9 mouse cellular contexts compared by ENCODE assay signal in genomic region chr10:40371184-40371913, GRCm38 (mm10). TPM values are rescaled to one million over a fixed set of nuclear protein-coding genes. Genes with fewer than 3 reads are reported as not detected.
A peak's percentile ranks its signal among the peaks of the same experiment; 100 is the strongest.
DNase-seq lines count a peak whose midpoint lies in the region; ATAC-seq and TF ChIP-seq lines count a peak whose summit lies in the region.
"Had no signal": no experiment of that assay in that cellular context is flagged by ENCODE, and none has a peak within 500 bp of the region (broad histone marks: within the 10 kb centered on the region; RNA-seq: fewer than 3 reads in every experiment).

No protein-coding gene starts in this region.

- peaks cover 20% of the 10 kb centered on the region for H3K79me2 ChIP-seq in myocyte (ENCODE audit: control insufficient read depth, insufficient read depth)

- ATAC-seq in limb, embryonic 12.5 days (ENCODE audit: insufficient number of reproducible peaks, insufficient read depth, low FRiP score, low TSS enrichment, low read depth), result no peak

- no peak overlapping the region for H3K9ac ChIP-seq in limb, embryonic 12.5 days (replicated peaks)

- H3K4me2 ChIP-seq in limb, embryonic 12.5 days, result no peak overlapping the region
- H3K4me2 ChIP-seq in myocyte (ENCODE audit: low read depth), result peak overlapping the region; percentile 98

- H3ac ChIP-seq in myocyte (ENCODE audit: control insufficient read depth, insufficient read length), result no peak overlapping the region

- no peaks in the 10 kb centered on the region for H3K27me3 ChIP-seq in cerebellum, adult 2 months (ENCODE audit: control insufficient read depth, insufficient read depth, low read length)
- H3K27me3 ChIP-seq in limb, embryonic 12.5 days, result no peaks in the 10 kb centered on the region
- H3K27me3 ChIP-seq in limb, embryonic 10.5 days (ENCODE audit: low read depth, poor library complexity, severe bottlenecking), result no peaks in the 10 kb centered on the region
- no peaks in the 10 kb centered on the region for H3K27me3 ChIP-seq in myocyte (ENCODE audit: control insufficient read depth, insufficient read depth, insufficient read length)

- TF ChIP-seq CTCF in cerebellum, adult 2 months (IDR thresholded peaks at IDR 0.05; ENCODE audit: borderline replicate concordance, insufficient read depth, low read depth, low read length), result no peak
- no peak for TF ChIP-seq CTCF in embryonic fibroblast, embryonic 13.5 days (IDR thresholded peaks at IDR 0.05; ENCODE audit: borderline replicate concordance, insufficient read depth, low read length)

- H3K4me3 ChIP-seq in cerebellum, adult 2 months (replicated peaks; ENCODE audit: insufficient read depth, low read depth, low read length), result no peak overlapping the region
- no peak overlapping the region for H3K4me3 ChIP-seq in limb, embryonic 12.5 days (replicated peaks)
- no peak overlapping the region for H3K4me3 ChIP-seq in limb, embryonic 10.5 days
- peak overlapping the region; percentile 16; the same call in 1 of the 2 replicates for H3K4me3 ChIP-seq in embryonic fibroblast, embryonic 13.5 days (ENCODE audit: insufficient read depth, low read length)
- H3K4me3 ChIP-seq in myocyte, result peak overlapping the region; percentile 6

- H3K4me1 ChIP-seq in cerebellum, adult 2 months (ENCODE audit: control insufficient read depth, insufficient read depth, low read length), result peaks cover 24% of the 10 kb centered on the region; the same call in 1 of the 2 replicates
- peaks cover 41% of the 10 kb centered on the region for H3K4me1 ChIP-seq in limb, embryonic 12.5 days (replicated peaks)
- H3K4me1 ChIP-seq in limb, embryonic 10.5 days, result peaks cover 21% of the 10 kb centered on the region
- peaks cover 12% of the 10 kb centered on the region for H3K4me1 ChIP-seq in embryonic fibroblast, embryonic 13.5 days (ENCODE audit: control insufficient read depth, insufficient read depth, low read length)

- no peak for TF ChIP-seq POLR2A in cerebellum, adult 2 months (IDR thresholded peaks at IDR 0.05; ENCODE audit: borderline replicate concordance, insufficient read depth, low read length)
- TF ChIP-seq POLR2A in embryonic fibroblast, embryonic 13.5 days (IDR thresholded peaks at IDR 0.05; ENCODE audit: low read depth, low read length), result no peak
- TF ChIP-seq POLR2A in myocyte (IDR thresholded peaks at IDR 0.05; ENCODE audit: insufficient read length, low read depth), result no peak

- WGBS in cerebellum, adult 2 months, result 52% methylated on average over 8 of the region's 8 CpGs
- 57% methylated on average over 8 of the region's 8 CpGs for WGBS in limb, embryonic 12.5 days
- 89% methylated on average over 8 of the region's 8 CpGs for WGBS in limb, embryonic 10.5 days

- no peaks in the 10 kb centered on the region for H3K36me3 ChIP-seq in limb, embryonic 12.5 days
- no peaks in the 10 kb centered on the region for H3K36me3 ChIP-seq in limb, embryonic 10.5 days
- no peaks in the 10 kb centered on the region for H3K36me3 ChIP-seq in myocyte (ENCODE audit: control insufficient read depth, insufficient read depth)

- no peak for DNase-seq in cerebellum, adult 2 months
- no peak for DNase-seq in cerebellum, postnatal 25 days
- DNase-seq in limb, embryonic 10.5 days (ENCODE audit: low spot score), result no peak
- no peak for DNase-seq in kidney, postnatal 14 days
- DNase-seq in ovary, postnatal 10 days (ENCODE audit: low spot score), result no peak
- DNase-seq: lung, postnatal 14 days had no signal

- no peaks in the 10 kb centered on the region for H3K9me3 ChIP-seq in limb, embryonic 12.5 days
- no peaks in the 10 kb centered on the region for H3K9me3 ChIP-seq in limb, embryonic 10.5 days (replicated peaks)

- H3K27ac ChIP-seq in cerebellum, adult 2 months (ENCODE audit: insufficient read depth, low read length), result peak overlapping the region; percentile 29; the same call in 1 of the 2 replicates
- peak overlapping the region; percentile 83 for H3K27ac ChIP-seq in limb, embryonic 12.5 days
- no peak overlapping the region for H3K27ac ChIP-seq in limb, embryonic 10.5 days
- H3K27ac ChIP-seq in embryonic fibroblast, embryonic 13.5 days (ENCODE audit: insufficient read depth, low read length), result peak overlapping the region; percentile 58

TF ChIP-seq in myocyte, 11 proteins besides CTCF, POLR2A, EP300 and RAD21:
- no peak for TF ChIP-seq TCF12 (IDR thresholded peaks at IDR 0.05; ENCODE audit: insufficient read depth, poor library complexity, severe bottlenecking)
- TF ChIP-seq MYOD1 (IDR thresholded peaks at IDR 0.05; ENCODE audit: control insufficient read depth in 1 of 3, insufficient read length in 2 of 3, low read depth in 2 of 3), result no peak
- TF ChIP-seq MAX (IDR thresholded peaks at IDR 0.05; ENCODE audit: low read depth), result no peak
- no peak for TF ChIP-seq USF1 (IDR thresholded peaks at IDR 0.05; ENCODE audit: low read depth)
- TF ChIP-seq POLR2AphosphoS2 (IDR thresholded peaks at IDR 0.05; ENCODE audit: insufficient read length, low read depth), result no peak
- no peak for TF ChIP-seq E2F4 (IDR thresholded peaks at IDR 0.05; ENCODE audit: insufficient read depth)
- no peak for TF ChIP-seq CEBPB (IDR thresholded peaks at IDR 0.05; ENCODE audit: insufficient read depth, poor library complexity, severe bottlenecking)

RNA-seq across cellular contexts. Expression of gene Cdk19, which starts 32.0 kb away (rescaled TPM):
- polyA plus RNA-seq in cerebellum, adult 2 months (2012; rRNA removed), result 44.7 and 45.9 TPM in 2 replicates
- polyA plus RNA-seq in limb, embryonic 12.5 days (2016; fragmentation: Nextera tagmentation; extraction: Ambion mirVana), result 15.7 and 16.3 TPM in 2 replicates
- polyA plus RNA-seq in limb, embryonic 10.5 days (2016; fragmentation: Nextera tagmentation; extraction: Ambion mirVana), result 5.0 and 9.0 TPM in 2 replicates
- polyA plus RNA-seq in embryonic fibroblast, embryonic 13.5 days (2011; ENCODE audit: insufficient read length, low read depth, missing spikeins), result 12.0 and 18.8 TPM in 2 replicates
- polyA plus RNA-seq in myocyte (2012; fragmentation: generic; extraction: Trizol), result 5.3 TPM

Comparison
In these comparisons a context has a peak if more than half of its experiments do, and no peak if none do; other contexts are left out.
1. H3K4me3 ChIP-seq: peak in embryonic fibroblast, embryonic 13.5 days (single experiment) and myocyte (single experiment); none in cerebellum, adult 2 months (single experiment), limb, embryonic 12.5 days (single experiment) and limb, embryonic 10.5 days (single experiment).